In the genomic region with DNA sequence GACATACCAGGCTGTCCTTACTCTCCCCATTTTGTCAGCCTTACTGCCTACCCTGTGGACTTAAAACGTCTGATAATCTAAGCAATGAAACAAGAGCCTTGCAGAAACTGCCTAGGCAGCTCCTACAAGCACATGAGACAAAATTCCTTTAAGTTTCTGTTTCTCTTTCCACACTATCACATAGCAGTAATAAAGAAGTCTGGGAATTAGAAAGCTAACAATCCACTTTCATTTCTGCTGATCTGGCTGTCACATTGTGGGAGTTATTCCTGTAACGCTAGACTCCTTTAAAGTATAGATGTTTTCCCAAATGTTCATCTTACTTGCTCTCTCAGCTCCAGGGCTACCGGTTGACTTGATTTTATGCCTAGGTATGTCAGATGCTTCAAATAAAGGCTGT, we compare ENCODE assay signal across 13 mouse cellular contexts. TPM values are rescaled to one million over a fixed set of nuclear protein-coding genes. Genes with fewer than 3 reads are reported as not detected.
DNase-seq lines count a peak whose midpoint lies in the region; ATAC-seq and TF ChIP-seq lines count a peak whose summit lies in the region.
"Had no signal": no experiment of that assay in that cellular context is flagged by ENCODE, and none has a peak within 500 bp of the region (broad histone marks: within the 10 kb centered on the region; RNA-seq: fewer than 3 reads in every experiment).

No protein-coding gene starts in this region.

- intact Hi-C loops in heart, postnatal 10 days (cut with DNase I), result loop anchor here (5.0 kb wide), 1 partner anchor 44 kb away; no protein-coding TSS in a partner anchor

- ATAC-seq in heart, embryonic 11.5 days (replicated peaks; ENCODE audit: insufficient number of reproducible peaks, low FRiP score, low TSS enrichment), result no peak
- no peak for ATAC-seq in liver, embryonic 13.5 days (ENCODE audit: low read depth)
- peak; percentile 46 for ATAC-seq in intestine, postnatal 0 days
- no peak for ATAC-seq in monocyte, adult 5-6 weeks (replicated peaks; ENCODE audit: insufficient number of reproducible peaks, low FRiP score, low TSS enrichment, poor library complexity, severe bottlenecking)
- ATAC-seq: inflammation-experienced regulatory T-cells, adult 6 months had no signal

- no peak overlapping the region for H3K9ac ChIP-seq in heart, embryonic 11.5 days (ENCODE audit: low read depth, low read length)
- H3K9ac ChIP-seq in liver, embryonic 13.5 days, result no peak overlapping the region
- H3K9ac ChIP-seq in intestine, postnatal 0 days (ENCODE audit: low read depth, low read length), result no peak overlapping the region
- H3K9ac ChIP-seq: midbrain, embryonic 12.5 days had no signal

- H3K36me3 ChIP-seq in heart, embryonic 11.5 days (ENCODE audit: control insufficient read depth, insufficient read depth, low read length), result no peaks in the 10 kb centered on the region
- no peaks in the 10 kb centered on the region for H3K36me3 ChIP-seq in liver, embryonic 13.5 days
- no peaks in the 10 kb centered on the region for H3K36me3 ChIP-seq in intestine, postnatal 0 days (ENCODE audit: control insufficient read depth, insufficient read depth)
- H3K36me3 ChIP-seq: midbrain, embryonic 12.5 days had no signal

- peaks cover 14% of the 10 kb centered on the region; the same call in 1 of the 2 replicates for H3K4me1 ChIP-seq in heart, embryonic 11.5 days (ENCODE audit: control insufficient read depth, insufficient read depth, low read length)
- H3K4me1 ChIP-seq in liver, embryonic 13.5 days (replicated peaks), result peaks cover 22% of the 10 kb centered on the region
- no peaks in the 10 kb centered on the region; the same call in 1 of the 2 replicates for H3K4me1 ChIP-seq in brown adipose tissue, adult 24 weeks (ENCODE audit: control insufficient read depth, insufficient read depth, insufficient read length, low read length)
- peaks cover 6% of the 10 kb centered on the region; the same call in 1 of the 2 replicates for H3K4me1 ChIP-seq in intestine, postnatal 0 days (replicated peaks; ENCODE audit: control insufficient read depth, insufficient read depth, low read length)

- no peak for DNase-seq in heart, postnatal 10 days
- no peak for DNase-seq in liver, embryonic 13.5 days
- no peak for DNase-seq in liver
- no peak for DNase-seq in urinary bladder, postnatal 10 days (ENCODE audit: low spot score)
- DNase-seq: adrenal gland, postnatal 36 days; cerebellum, postnatal 14 days had no signal

- 59% methylated on average over 3 of the region's 3 CpGs for WGBS in heart, embryonic 11.5 days (ENCODE audit: insufficient replicate concordance)
- WGBS in liver, embryonic 13.5 days (ENCODE audit: insufficient replicate concordance), result 69% methylated on average over 3 of the region's 3 CpGs
- WGBS in intestine, postnatal 0 days, result 24% methylated on average over 3 of the region's 3 CpGs

- H3K27ac ChIP-seq in heart, embryonic 11.5 days (ENCODE audit: low read depth, low read length), result no peak overlapping the region
- 0 out of 2 replicates have a peak overlapping the region, but pooled peaks have one; percentile 15 for H3K27ac ChIP-seq in liver, embryonic 13.5 days
- H3K27ac ChIP-seq in brown adipose tissue, adult 24 weeks (replicated peaks; ENCODE audit: low read depth, low read length), result peak overlapping the region; percentile 71
- peak overlapping the region; percentile 80 for H3K27ac ChIP-seq in intestine, postnatal 0 days (ENCODE audit: low read depth, low read length)
- H3K27ac ChIP-seq: midbrain, embryonic 12.5 days had no signal

- H3K4me3 ChIP-seq in heart, embryonic 11.5 days (ENCODE audit: low read depth, low read length), result no peak overlapping the region
- no peak overlapping the region for H3K4me3 ChIP-seq in liver, embryonic 13.5 days (replicated peaks)
- H3K4me3 ChIP-seq in brown adipose tissue, adult 24 weeks (ENCODE audit: insufficient read depth, low read depth, low read length), result peak overlapping the region; percentile 26
- no peak overlapping the region for H3K4me3 ChIP-seq in intestine, postnatal 0 days (ENCODE audit: low read depth, low read length)
- H3K4me3 ChIP-seq: midbrain, embryonic 12.5 days had no signal

- no peaks in the 10 kb centered on the region for H3K27me3 ChIP-seq in heart, embryonic 11.5 days (ENCODE audit: control insufficient read depth, insufficient read depth, low read length)
- no peaks in the 10 kb centered on the region for H3K27me3 ChIP-seq in liver, embryonic 13.5 days
- H3K27me3 ChIP-seq in intestine, postnatal 0 days (replicated peaks; ENCODE audit: control insufficient read depth, insufficient read depth, low read length), result no peaks in the 10 kb centered on the region
- H3K27me3 ChIP-seq: midbrain, embryonic 12.5 days had no signal

- H3K4me2 ChIP-seq in heart, embryonic 11.5 days, result peak overlapping the region; percentile 1; the same call in 1 of the 2 replicates
- H3K4me2 ChIP-seq in liver, embryonic 13.5 days, result no peak overlapping the region
- H3K4me2 ChIP-seq in intestine, postnatal 0 days (replicated peaks; ENCODE audit: low read depth), result peak overlapping the region; percentile 35
- H3K4me2 ChIP-seq: midbrain, embryonic 12.5 days had no signal

- TF ChIP-seq CTCF in intestine, postnatal 0 days (IDR thresholded peaks at IDR 0.05; ENCODE audit: low read depth), result no peak

- no peaks in the 10 kb centered on the region for H3K9me3 ChIP-seq in heart, embryonic 11.5 days (replicated peaks; ENCODE audit: control insufficient read depth, low read length)
- no peaks in the 10 kb centered on the region for H3K9me3 ChIP-seq in liver, embryonic 13.5 days (replicated peaks)
- no peaks in the 10 kb centered on the region for H3K9me3 ChIP-seq in intestine, postnatal 0 days (ENCODE audit: control insufficient read depth)
- H3K9me3 ChIP-seq: midbrain, embryonic 12.5 days had no signal

RNA-seq across cellular contexts. Expression of a gene that starts 3.0 kb away (rescaled TPM):
- 5.6 and 6.4 TPM in 2 replicates for polyA plus RNA-seq in heart, embryonic 11.5 days (2014; fragmentation: Nextera tagmentation; extraction: Ambion mirVana)
- total RNA-seq in heart, postnatal 10 days (2021), result 1 to 10 TPM; 4.9 to 7.3 TPM
- polyA plus RNA-seq in liver, embryonic 13.5 days (2015; fragmentation: Nextera tagmentation; extraction: Ambion mirVana), result 3.0 and 3.8 TPM in 2 replicates
- 2.2 and 2.8 TPM in 2 replicates for polyA plus RNA-seq in brown adipose tissue, adult 24 weeks (2012; ENCODE audit: insufficient read depth, insufficient read length, missing spikeins)
- 13.1 and 15.1 TPM in 2 replicates for polyA plus RNA-seq in intestine, postnatal 0 days (2015; fragmentation: Nextera tagmentation; extraction: Ambion mirVana)
- total RNA-seq in monocyte, adult 5-6 weeks (2017), result 13.1 to 32.7 TPM (median 16.9 TPM) in 3 replicates

RNA-seq across cellular contexts. Expression of a gene that starts 26.2 kb away (rescaled TPM):
- polyA plus RNA-seq in heart, embryonic 11.5 days (2014; fragmentation: Nextera tagmentation; extraction: Ambion mirVana), result 36.2 and 41.2 TPM in 2 replicates
- total RNA-seq in heart, postnatal 10 days (2021), result 10 to 100 TPM; 28.6 to 29.1 TPM
- polyA plus RNA-seq in liver, embryonic 13.5 days (2015; fragmentation: Nextera tagmentation; extraction: Ambion mirVana), result 34.1 and 45.0 TPM in 2 replicates
- polyA plus RNA-seq in brown adipose tissue, adult 24 weeks (2012; ENCODE audit: insufficient read depth, insufficient read length, missing spikeins), result 84.3 and 109 TPM in 2 replicates
- 191 and 206 TPM in 2 replicates for polyA plus RNA-seq in intestine, postnatal 0 days (2015; fragmentation: Nextera tagmentation; extraction: Ambion mirVana)
- 71.6 to 118 TPM (median 98.2 TPM) in 3 replicates for total RNA-seq in monocyte, adult 5-6 weeks (2017)

RNA-seq across cellular contexts. Expression of a gene that starts 29.8 kb away (rescaled TPM):
- polyA plus RNA-seq in heart, embryonic 11.5 days (2014; fragmentation: Nextera tagmentation; extraction: Ambion mirVana), result 0.19 and 0.24 TPM in 2 replicates
- 1 to 10 TPM in 1 of 2 experiments, under 1 TPM in 1; 0.89 to 1.4 TPM for total RNA-seq in heart, postnatal 10 days (2021)
- 1.7 and 2.0 TPM in 2 replicates for polyA plus RNA-seq in liver, embryonic 13.5 days (2015; fragmentation: Nextera tagmentation; extraction: Ambion mirVana)
- polyA plus RNA-seq in brown adipose tissue, adult 24 weeks (2012; ENCODE audit: insufficient read depth, insufficient read length, missing spikeins), result 4.3 and 8.5 TPM in 2 replicates
- polyA plus RNA-seq in intestine, postnatal 0 days (2015; fragmentation: Nextera tagmentation; extraction: Ambion mirVana), result 43.5 and 50.2 TPM in 2 replicates
- 11.5 to 16.9 TPM (median 15.2 TPM) in 3 replicates for total RNA-seq in monocyte, adult 5-6 weeks (2017)

RNA-seq across cellular contexts. Expression of a gene that starts 48.2 kb away (rescaled TPM):
- polyA plus RNA-seq in heart, embryonic 11.5 days (2014; fragmentation: Nextera tagmentation; extraction: Ambion mirVana), result 1.1 and 1.5 TPM in 2 replicates
- 1 to 10 TPM; 1.1 to 1.3 TPM for total RNA-seq in heart, postnatal 10 days (2021)
- 0.17 and 0.19 TPM in 2 replicates for polyA plus RNA-seq in liver, embryonic 13.5 days (2015; fragmentation: Nextera tagmentation; extraction: Ambion mirVana)
- 0.48 TPM in 1 of 2 replicates, not detected in the other for polyA plus RNA-seq in brown adipose tissue, adult 24 weeks (2012; ENCODE audit: insufficient read depth, insufficient read length, missing spikeins)
- 18.8 and 19.4 TPM in 2 replicates for polyA plus RNA-seq in intestine, postnatal 0 days (2015; fragmentation: Nextera tagmentation; extraction: Ambion mirVana)
- 1.6 to 6.7 TPM (median 6.6 TPM) in 3 replicates for total RNA-seq in monocyte, adult 5-6 weeks (2017)
- total RNA-seq: gastrocnemius, adult 8-10 months had no signal

RNA-seq across cellular contexts. Expression of a gene that starts 54.2 kb away (rescaled TPM):
- 0.14 and 0.44 TPM in 2 replicates for polyA plus RNA-seq in heart, embryonic 11.5 days (2014; fragmentation: Nextera tagmentation; extraction: Ambion mirVana)
- total RNA-seq in heart, postnatal 10 days (2021), result under 1 TPM; 0.15 to 0.36 TPM
- polyA plus RNA-seq in liver, embryonic 13.5 days (2015; fragmentation: Nextera tagmentation; extraction: Ambion mirVana), result 0.38 and 0.58 TPM in 2 replicates
- 0.75 and 2.1 TPM in 2 replicates for polyA plus RNA-seq in brown adipose tissue, adult 24 weeks (2012; ENCODE audit: insufficient read depth, insufficient read length, missing spikeins)
- polyA plus RNA-seq in intestine, postnatal 0 days (2015; fragmentation: Nextera tagmentation; extraction: Ambion mirVana), result 2.2 and 2.3 TPM in 2 replicates
- 1.1 to 2.7 TPM (median 1.6 TPM) in 3 replicates for total RNA-seq in monocyte, adult 5-6 weeks (2017)
